Mouse (Mus musculus) heart, postnatal 4 days (tissue): ENCODE measurements at regions not wholly inside any gene's neighbourhood (a gene's known extent, or its start where the extent isn't known, plus 50 kb on each side); places are given as distances from the start of the nearest gene placed in this dataset.

Source experiments
- DNase-seq: peaks from one replicate; pipeline ENCODE4 v3.0.0; 2021

GRCm38 (mm10) chr11:93808431-93808830 lies 77.1 kb downstream of the Utp18 start:
- no peak for DNase-seq

DNA sequence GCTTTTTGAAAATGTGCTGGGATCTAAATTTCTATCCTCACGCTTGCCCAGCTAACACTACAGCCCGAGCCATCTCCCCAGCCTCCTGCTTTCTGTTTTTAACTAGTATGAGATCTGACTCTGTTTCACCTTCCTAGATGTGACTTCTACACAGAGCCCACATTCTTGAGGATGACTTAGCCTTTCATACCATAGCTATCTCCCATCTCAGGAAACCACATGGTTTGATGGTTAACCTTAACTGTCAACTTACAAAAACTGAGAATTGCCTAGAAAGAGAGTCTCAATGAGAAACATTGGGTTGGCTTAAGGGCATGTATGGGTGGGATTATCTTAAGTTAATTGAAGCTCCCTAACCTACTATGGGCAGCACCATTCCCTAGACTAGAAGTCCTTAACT lies 78.4 kb downstream of the Utp18 start:
- DNase-seq = no peak

GRCm38 (mm10) chr11:93771143-93771940 lies 114.2 kb downstream of the Utp18 start:
- no peak for DNase-seq

GRCm38 (mm10) chr11:93765961-93766360 lies 119.6 kb downstream of the Utp18 start:
- DNase-seq = no peak

- DNase-seq = peak; percentile 6
Measured at GRCm38 (mm10) chr11:93762832-93763530, 122.6 kb downstream of the Utp18 start.

- DNase-seq = no peak
Measured at GRCm38 (mm10) chr11:93757825-93758224, 127.7 kb downstream of the Utp18 start.

DNA sequence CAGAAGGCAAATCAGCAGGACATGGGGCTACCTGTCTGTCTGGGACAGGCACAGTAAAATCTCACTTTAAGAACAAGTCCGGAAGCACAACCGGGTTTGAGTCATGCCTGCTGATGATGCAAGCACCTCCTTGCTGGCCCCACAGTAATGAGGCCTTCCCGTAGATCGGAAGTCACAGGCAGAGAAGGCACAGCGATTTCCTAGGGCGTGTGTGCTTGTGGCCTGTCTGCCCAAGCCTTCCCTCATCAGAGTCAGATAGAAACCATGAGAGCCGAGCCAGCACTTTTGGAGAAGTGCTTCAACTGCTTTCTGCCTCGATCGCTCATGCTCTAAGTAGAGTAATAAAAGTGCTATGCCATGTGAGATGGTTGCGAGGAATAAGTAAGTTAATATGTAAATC lies 148.9 kb downstream of the Utp18 start:
- DNase-seq = no peak

- no peak for DNase-seq
Measured at GRCm38 (mm10) chr11:93733568-93734185, 151.9 kb downstream of the Utp18 start.

- DNase-seq = no peak
Measured at GRCm38 (mm10) chr11:93729119-93729518, 156.4 kb downstream of the Utp18 start.

DNA sequence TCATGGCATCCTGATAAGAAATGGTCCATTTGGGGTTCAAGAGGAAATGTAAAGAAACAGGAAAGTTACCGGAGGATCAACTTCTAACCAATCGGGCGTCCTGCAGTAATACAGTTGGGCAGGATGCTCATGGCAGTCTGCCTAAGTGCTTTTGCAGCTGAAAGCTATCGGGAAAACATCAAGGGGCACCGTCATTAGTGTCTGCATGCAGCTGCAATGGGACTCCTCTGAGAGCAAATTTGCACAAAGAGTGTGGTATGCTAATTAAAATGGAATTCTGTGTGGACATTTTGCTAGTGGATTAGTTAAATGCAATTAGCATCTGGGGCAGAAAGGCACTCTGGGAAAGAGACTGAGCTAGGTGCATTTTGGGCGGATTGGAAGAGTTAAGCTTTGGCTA lies 160.3 kb downstream of the Utp18 start:
- DNase-seq = no peak

- no peak for DNase-seq
Measured at GRCm38 (mm10) chr11:93719141-93719540, 166.4 kb downstream of the Utp18 start.

DNA sequence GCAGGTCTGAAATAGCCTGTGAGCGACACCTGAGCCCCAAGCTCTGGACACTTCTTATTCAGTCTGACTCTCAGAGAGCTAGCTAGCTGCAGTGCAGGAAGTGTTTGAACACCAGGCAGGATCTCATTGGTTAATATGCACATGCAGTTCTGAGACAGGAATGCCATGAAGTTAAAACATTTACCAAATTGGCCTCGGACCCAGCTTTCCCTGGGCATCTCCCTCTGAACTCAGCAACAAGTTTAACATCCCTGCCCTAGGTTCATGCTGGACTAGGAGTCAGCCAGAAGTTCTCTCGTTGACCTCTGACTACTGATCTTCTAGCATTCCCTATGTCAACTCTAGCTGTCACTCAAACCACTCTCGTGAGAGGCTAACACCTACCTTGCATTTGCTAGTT lies 175.9 kb downstream of the Utp18 start:
- DNase-seq = no peak

GRCm38 (mm10) chr11:93696982-93697541 lies 188.5 kb downstream of the Utp18 start:
- no peak for DNase-seq

GRCm38 (mm10) chr11:93696096-93696890 lies 189.3 kb downstream of the Utp18 start:
- no peak for DNase-seq

- no peak for DNase-seq
Measured at GRCm38 (mm10) chr11:93683691-93684090, 201.9 kb downstream of the Utp18 start.

DNA sequence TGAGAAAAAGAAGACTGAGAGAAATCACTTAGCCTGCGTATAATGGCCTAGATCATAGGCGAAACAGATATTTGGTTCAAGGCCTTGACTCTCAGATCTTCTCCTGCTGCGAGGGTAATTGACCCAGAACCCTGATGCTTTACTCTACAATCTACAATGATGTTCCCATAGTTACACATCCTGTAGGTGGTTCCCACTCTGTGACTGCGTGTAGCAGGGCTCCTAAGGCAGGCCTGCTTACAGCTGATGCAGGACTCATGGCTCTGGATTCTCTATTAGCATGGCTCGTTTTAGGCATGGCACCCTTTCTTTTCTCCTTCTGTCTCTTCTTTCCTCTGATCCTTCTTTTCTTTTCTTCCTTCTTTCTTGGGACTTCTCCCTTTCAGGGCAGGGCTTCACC lies 209.3 kb downstream of the Utp18 start:
- DNase-seq = no peak

DNA sequence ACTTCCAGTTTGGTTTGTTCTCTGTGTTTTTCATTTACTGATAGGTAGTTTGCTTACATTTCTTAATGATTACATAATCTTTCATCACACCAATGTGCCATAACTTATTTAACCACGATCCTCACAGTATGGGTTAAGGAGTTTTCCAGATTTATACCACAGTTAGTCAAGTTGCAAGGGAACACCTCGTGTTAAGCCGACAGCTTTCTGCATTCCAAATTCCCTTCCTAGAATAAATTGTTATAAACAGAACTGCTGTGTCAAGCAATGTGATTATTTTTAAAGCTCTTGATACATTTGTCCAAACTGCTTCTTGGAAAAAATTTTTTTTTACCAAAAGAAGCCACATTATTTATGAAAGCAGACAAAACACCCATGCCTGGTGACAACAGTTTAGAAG lies 213.5 kb downstream of the Utp18 start:
- DNase-seq = no peak

DNA sequence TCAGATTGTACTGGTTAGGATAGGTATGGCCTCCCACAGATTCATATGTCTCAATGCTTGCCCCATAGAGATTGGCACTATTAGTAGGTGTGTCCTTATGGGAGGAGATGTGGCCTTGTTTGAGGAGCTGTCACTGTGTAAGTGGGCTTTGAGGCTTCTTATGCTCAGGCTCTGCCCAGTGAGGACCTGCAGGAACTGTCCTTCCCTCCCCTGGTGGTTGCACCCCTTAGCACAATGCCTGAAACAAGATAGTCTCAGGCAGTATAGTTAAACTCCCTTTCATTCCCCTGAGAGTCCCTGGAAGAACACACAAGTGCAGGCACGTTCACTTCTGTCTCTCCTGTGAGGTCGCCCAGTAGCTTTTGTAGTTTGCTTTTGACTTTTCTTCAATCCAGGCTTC lies 223.9 kb downstream of the Utp18 start:
- DNase-seq = no peak

GRCm38 (mm10) chr11:93660379-93660778 lies 225.2 kb downstream of the Utp18 start:
- no peak for DNase-seq

- DNase-seq = no peak
Measured at GRCm38 (mm10) chr11:93658719-93659118, 226.8 kb downstream of the Utp18 start.

DNA sequence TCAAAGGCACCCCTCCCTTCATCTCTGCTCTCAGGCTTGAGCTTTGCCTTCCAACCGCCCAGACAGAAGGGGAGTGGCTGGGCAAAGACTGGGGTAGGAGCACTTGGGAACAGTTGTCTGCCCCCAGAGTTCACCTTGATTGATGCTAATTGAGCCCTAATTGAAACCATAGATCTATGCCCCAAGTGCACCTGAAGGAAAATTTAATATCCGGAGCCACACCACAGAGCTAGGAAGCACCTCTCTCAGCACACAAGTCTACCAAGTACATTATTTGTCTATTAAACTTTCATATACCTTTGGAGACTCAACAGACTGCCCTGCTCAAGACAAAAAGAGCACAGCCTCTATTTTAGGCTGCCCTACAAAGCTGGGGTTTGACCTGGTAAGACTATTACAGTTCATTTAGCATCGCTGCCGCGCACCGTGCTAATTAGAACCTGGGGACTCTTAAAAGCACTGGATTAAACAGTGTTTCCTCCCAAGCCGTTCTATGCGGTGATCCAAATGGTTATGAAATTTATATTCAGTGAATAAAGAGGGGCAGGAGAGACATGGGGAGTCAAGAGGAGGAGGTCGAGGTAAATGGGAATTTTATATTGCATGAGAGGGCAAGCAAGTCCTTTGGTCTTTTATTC lies 229.8 kb downstream of the Utp18 start:
- no peak for DNase-seq

GRCm38 (mm10) chr11:93653401-93653800 lies 232.2 kb downstream of the Utp18 start:
- DNase-seq = no peak
